Mouse (Mus musculus): ENCODE measurements around the gene Gm8068.
"Not testable (repeated sequence)": the region's sequence is repeated elsewhere in the genome, so short reads cannot be mapped to it uniquely, and the experiment has no call there.

Gene Gm8068

GRCm38 (mm10) chr14:41701785-41702184 is at the start of gene Gm8068:
Gene Gm8068 (minus strand): TSS chr14:41701885.
- DNase-seq: not testable (repeated sequence)

GRCm38 (mm10) chr14:41750514-41750913 is 48.8 kb upstream of the Gm8068 start, which contains the start of gene Gm7929:
Gene Gm7929 (minus strand): TSS chr14:41750614.
- not testable (repeated sequence) for DNase-seq

GRCm38 (mm10) chr14:41723437-41723836 is 21.8 kb upstream of the Gm8068 start:
- DNase-seq: not testable (repeated sequence)

- not testable (repeated sequence) for DNase-seq
Observed at GRCm38 (mm10) chr14:41717180-41717579, 15.5 kb upstream of the Gm8068 start.

- DNase-seq: not testable (repeated sequence)
Observed at GRCm38 (mm10) chr14:41648176-41648575, 53.5 kb downstream of the Gm8068 start.

Data from kidney, postnatal 4 days (tissue).